Mouse (Mus musculus) lung, postnatal 14 days (tissue): Measurements from ENCODE around the gene Vps8.
"Not testable (repeated sequence)": the region's sequence is repeated elsewhere in the genome, so short reads cannot be mapped to it uniquely, and the experiment has no call there.

Source experiments
- DNase-seq: peaks from one replicate; pipeline ENCODE4 v3.0.0; 2021

Gene Vps8

DNA sequence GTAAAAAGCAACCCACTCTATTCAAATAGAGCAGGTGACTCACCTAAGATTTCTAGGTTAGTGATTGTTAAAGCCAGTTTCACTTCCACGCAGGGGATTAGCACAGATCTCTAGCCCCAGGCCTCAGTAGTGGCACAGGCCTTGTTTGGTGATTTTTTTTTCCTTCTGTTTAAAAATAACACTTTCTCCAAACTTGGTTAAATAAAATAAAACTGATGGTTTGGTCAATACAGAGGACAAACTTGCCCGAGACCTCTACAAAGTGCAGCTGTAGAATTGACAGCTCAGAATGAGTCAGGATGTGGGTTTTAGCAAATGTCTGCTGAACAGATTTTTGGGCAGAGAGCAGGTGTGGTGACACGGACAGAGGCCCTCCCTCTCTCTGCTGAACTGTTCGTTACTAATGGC, 208.9 kb downstream of the Vps8 start:
- DNase-seq = no peak

DNA sequence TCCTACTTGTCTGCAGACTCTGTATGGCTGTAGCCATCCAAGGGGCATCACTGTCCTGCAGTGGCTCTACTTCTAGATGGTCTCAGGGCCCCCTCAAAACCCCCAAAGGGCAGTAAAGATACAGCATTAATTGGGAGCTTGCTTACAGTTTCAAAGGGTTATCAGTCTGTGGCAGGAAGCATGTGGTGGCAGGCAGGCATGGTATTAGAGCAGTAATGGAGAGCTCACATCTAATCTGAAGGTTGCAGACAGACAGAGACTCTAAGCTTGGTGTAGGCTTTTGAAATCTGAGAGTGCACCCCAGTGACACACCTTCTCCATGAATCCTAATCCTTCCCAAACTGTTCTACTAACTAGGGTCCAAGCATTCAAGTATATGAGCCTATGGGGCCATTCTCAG, 211.5 kb downstream of the Vps8 start:
- DNase-seq = no peak

DNA sequence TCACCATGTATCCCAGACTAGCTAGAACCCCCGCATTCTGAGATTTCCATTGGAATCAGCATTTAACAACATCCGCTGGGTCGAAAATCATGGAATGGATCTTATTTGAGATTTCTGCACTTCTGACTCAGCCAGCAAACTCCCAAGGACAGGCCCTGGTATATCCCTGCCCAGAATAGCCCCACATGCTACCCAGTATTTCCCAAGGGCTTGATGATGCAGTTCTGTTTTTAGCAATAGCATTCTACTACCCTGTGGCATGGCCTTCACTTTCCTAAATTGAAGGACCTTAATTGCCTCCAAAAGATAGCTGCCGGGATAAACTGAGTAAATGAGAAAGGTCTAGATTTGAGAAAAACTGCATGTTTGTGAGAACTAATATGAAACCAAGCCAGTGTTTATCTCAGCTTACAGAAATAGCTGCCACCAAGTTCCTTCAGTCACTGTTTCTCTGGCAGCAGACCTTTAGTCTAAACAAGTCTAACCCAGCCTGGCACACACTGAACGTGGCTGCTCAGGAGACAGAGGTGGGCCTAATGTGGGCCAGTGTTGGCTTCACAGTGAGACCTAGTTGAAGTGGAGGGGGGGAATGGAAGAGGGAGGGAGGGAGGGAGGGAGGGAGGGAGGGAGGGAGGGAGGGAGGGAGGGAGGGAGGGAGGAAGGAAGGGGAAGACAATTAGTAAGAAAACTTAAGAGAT, 213.4 kb downstream of the Vps8 start:
- peak; percentile 15 for DNase-seq

DNA sequence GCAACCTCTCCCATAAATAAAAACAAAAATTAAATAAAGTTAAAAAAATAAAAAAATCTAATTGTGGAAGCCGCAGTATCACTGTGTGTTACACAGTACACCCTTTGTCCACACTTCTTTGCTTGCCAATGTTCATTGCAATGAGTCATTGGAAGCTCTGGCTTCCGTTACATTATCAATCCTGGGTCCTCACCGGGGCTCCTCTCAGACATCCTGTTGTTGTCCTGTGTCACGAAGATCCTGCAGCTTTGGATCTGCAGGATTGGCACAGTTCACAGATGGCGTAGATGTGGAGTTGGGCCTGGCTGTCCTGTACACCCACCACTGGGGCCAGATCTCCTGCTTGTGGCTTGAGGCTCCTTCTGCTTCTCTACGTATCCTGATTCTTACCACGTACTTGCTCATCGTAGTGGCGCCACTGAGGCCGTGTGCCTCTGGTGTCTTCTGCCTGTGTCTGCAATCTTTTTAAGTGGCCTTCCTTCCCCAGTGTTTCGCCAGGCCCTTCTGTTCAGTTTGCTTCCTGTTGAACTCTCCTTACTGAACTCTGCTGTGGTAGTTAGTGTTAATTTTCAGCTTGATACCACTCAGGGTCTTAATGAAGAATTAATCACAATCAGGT, 214.4 kb downstream of the Vps8 start:
- peak; percentile 15 for DNase-seq

DNA sequence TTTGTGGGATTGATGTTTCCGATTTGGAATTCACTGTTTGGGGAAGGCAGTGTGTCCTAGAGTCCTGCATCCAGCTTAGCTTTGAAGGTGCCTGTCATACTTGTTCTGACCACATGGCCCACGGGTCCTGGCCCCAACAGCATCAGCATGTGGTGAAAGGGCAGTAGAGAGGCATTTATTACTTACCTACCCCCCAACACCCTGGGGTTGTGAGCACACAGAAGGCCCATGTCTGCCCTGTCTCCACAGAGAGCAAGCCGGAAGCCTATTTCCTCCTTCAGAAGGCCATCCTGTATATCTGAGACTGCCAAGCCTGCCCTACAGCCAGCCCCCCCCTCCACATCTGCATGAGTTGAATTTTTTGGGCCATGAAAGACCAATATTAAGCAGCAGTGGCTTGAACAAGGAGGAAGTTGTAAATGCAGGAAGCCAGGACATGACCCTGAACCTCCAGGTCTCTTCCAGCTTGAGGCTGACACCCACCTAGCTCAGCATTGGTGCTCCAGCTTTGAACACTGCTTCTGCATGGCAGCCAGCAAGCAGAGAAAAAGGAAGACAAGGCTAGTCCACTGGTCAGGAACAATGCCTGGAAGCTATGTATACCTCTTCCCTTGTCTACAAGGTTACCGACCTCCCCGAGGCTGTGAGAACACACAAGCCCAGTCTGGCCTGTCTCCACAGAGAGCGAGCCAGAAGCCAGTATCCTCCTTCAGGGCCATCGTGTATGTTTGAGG, 218.0 kb downstream of the Vps8 start:
- peak; percentile 14 for DNase-seq

DNA sequence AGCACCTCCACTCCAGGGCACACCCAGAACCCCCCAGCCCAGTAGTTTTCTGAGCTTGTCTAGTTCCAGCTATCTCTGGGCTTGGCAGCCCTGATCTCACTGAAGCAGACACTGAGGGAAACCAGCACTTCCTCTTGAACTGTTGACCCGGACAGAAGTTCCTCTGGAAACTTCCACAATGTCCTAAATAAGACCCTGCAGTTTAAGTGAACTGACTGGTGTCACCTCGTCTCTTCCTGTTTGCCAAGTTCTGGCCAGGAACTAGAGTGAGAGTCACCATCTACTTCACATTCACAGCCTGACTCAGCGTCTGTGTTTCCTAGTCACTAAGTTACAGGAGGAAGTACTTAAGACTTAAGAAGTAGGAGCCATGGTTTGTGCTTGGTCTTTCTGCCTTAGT, 219.0 kb downstream of the Vps8 start:
- DNase-seq = peak; percentile 19

DNA sequence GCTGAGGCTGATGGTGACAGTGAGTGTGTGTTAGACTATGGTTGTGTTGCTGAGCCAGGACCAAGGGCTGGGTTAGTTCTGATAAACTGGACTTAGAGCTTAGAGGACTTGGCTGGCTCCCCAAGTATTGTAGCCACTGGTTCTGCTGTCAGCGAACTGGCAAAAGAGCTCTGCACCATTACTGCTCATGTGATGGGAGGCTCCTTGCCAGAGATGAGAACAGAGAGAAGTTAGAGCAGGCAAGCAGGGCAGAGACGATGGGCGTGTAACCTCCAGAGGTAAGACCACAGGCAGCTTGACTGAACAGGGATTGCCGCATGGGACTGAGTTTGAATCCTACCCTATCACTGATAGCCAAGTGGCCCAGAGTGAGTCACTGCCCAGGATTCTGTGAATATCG, 220.0 kb downstream of the Vps8 start:
- DNase-seq = peak; percentile 23

DNA sequence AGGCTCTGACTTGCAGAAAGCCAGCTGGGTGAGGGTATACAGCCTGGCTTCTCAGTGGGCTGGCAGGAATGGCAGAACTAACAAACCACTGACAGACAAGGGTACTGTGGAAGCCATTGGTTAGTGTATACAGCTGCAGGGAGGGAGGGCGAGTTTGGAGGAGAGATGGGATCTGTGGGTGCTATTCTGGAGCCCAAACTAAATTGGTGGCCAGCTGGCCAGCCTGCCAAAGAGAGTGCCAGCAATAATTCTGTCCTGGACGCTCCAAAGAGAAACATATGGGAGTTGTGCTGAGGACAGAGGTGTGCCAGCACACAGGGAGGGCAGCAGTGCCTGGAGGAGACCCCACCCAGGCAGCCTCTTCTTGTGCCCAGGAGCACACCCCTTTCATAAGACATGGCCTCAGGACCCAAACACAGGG, 220.7 kb downstream of the Vps8 start:
- no peak for DNase-seq

DNA sequence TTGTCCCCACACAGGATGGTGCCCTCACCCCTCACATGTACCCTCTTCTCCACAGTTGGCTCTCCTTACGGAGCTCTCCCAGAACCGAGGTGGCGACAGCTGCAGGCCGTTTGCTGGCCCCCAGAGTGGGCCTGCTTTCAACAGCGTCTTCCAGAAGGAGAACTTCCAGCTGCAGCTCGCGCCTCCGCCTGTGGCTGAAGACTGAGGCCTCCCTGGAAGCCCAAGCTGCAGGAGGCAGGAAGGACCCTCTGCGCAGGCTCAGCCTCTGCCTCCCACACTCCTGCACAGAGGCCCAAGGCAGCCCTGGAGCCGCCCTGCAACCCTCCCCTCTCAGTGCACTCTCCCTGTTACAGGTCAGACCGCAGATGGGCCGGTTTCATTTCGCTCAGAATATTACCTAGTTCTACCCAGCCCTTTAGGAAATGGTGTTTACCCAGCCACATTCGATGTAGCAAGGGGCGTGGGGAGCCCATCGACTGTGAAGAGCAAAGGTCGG, 221.2 kb downstream of the Vps8 start:
- DNase-seq = peak; percentile 71

DNA sequence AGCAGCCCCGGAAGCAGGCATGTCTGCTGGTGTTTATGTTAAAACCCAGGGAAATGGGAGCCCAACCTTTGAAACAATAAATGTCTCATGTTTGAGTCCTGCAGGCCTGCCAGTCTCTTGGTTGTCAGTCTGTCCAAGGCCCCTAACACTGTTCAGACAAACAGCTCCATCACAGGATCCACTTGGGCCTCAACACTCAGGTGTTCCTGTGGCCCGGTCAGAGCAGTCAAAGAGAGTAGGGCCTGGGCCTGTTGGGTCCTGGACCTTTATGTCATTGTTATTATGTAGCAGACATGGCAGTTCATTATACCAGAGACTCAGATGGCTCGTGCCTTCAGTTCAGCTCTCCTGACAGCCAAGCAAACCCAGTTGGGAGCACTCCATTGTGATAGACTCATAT, 221.7 kb downstream of the Vps8 start:
- no peak for DNase-seq

DNA sequence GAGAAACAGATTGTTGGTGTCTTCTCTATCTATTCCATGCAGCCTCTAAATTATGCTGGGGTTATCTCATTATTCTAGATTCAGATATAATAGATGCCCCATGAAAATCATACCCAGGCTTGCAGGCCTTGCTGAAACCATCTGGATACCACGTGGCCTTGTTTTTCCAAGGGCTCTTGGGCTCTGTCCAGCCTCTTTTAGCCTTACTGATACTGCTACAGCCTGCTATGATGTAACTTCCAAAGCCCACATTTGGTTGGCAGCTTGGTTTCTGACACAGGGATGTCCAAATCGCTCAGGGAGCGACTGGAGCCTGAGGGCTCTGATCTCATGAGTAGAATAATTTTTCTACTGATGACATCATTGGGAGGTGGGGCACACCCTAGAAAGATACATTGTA, 223.0 kb downstream of the Vps8 start:
- DNase-seq = peak; percentile 22

DNA sequence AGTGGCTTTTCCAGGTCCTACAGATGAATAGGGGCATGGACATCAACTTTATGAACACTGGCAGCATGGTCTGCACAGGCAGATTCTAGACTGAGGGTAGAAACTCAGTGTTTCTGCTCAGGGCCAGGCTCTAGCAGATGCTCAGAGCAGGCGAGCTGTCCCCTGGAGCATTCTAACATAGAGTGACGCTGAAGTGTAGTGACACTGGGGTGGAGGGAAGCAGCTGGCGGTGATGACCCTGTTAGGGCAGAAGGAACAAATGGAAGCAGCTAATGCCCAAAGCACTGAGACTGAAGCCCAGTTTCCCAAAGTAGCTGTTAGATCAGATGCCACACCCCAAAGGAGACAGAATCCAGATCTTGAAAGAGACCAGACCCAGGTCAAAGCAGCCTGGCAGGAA, 223.6 kb downstream of the Vps8 start:
- no peak for DNase-seq

DNA sequence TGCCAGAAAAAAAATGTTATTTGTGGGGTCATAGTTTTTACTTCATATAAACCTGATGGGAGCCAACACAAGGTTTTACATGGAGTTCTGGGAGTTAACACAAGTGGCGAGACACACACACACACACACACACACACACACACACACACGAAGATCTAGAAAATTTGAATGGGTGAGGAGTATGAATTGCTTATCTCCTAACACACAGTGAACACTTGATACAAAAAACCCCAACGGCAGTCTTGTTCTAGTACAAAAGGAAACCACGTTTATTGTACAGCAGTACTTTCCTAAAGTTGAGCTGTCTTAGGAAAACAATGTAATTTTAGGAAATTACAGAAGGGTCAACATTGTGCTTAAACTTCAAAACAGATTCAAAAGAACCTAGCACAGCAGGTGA, 225.9 kb downstream of the Vps8 start:
- DNase-seq = no peak

DNA sequence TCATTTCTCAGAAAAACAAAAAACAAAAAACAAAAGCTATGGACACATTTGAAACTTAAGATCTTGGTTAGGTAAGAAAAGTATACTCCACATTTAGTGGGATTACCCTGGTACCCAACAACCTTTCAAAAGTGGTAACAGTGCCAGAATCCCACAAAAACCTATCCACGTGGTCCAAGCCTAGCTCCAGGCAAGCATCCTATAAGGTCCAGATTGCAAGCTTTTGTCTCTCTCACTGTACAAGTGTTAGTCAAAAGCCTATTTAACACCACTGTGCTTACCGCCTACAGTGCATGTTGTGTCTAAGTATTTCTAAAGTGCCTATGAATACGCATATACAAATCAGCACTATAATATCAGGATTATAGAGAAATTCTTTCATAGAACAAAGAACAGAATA, 227.4 kb downstream of the Vps8 start:
- no peak for DNase-seq

DNA sequence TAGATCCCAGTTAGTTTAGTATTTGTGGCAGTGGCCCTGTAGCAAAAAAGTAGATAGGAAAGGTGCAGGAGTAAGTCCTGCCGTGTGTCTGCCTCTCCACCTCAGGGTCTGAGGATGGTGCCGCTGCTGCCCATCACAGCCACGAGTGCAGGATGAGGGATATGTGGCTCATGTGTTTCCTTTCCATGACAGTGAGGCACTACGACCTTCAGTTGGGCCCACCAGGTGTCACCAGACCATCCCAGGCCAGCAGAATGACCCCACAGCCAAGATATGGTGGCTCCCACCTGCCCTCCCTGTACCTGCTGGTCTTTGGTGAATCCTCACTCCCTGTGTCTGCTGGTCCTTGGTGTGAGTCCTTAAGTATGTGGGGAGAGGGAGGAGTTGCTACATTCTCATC, 228.2 kb downstream of the Vps8 start:
- no peak for DNase-seq

DNA sequence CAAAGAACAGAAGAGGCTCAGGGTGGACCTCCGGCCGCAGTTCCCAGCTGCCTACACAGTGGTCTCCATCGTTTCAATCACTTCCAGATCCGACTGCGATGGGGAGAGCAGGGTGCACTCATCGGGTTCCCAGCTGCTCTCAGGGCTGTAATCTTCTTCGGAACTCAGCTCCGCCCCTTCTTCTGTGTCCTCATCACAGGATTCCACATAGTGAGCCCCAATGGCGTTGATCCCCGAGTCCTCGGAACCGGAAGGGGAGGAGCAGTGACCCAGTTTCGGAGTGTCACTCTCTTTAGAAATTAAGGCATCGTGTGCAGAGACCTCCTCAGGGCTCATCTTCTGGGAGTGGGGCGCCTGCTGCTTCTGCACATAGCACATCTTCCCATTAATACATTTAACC, 230.2 kb downstream of the Vps8 start:
- no peak for DNase-seq

DNA sequence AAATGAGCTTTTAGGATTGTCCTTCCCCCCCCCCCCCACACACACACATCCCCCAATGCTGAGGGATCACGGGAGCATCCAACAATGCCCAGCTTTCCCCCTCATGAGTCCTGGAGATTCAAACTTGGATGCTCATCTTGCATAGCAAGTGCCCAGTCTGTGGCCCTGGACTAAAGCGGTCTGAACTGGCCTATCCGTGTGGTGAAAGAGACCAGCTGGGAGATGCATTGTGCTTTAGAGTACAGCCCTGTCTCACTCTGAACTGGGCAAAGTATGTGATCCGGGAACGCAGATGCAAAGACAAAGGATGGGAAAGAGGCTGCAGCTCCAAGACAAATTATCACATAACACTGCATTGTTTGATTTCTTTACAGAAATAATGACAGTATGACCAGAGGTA, 231.5 kb downstream of the Vps8 start:
- DNase-seq = no peak

DNA sequence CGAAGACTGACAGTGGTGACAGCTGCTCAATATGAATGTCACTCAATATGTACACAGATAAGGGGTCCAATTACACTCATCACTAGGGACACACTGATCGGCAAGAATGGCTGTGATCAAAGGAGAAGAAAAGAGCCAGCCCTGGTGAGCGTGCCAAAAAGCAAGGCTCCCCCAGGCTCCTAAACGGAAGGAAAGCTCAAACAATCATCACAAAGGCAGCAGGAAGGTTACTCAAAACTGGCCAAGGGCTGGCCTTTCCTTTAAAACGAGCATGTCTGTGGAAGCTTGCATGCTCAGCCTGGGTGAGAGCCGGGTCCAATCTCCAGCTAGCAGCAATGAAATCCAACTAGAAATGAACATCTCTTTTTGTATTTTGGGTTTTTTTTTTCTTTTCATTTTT, 232.4 kb downstream of the Vps8 start:
- DNase-seq = peak; percentile 33

DNA sequence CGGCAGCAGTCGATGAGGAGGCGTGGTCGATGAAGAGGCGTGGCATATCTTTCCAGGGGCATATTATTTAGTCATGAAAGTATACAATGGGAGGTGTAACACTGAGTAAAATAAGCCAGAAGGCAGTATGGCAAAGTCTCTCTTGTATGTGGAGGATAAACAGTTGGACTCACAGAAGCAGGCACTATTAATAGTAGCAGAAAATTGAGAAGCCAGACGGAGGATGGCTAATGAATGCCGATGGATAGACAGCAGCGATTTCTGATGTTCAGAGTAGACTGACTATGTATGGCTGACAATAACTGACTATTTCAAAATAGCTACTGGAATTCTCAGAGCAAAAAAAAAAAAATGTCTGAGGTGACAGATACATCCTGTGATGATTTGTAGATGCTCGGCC, 233.0 kb downstream of the Vps8 start:
- DNase-seq = no peak

DNA sequence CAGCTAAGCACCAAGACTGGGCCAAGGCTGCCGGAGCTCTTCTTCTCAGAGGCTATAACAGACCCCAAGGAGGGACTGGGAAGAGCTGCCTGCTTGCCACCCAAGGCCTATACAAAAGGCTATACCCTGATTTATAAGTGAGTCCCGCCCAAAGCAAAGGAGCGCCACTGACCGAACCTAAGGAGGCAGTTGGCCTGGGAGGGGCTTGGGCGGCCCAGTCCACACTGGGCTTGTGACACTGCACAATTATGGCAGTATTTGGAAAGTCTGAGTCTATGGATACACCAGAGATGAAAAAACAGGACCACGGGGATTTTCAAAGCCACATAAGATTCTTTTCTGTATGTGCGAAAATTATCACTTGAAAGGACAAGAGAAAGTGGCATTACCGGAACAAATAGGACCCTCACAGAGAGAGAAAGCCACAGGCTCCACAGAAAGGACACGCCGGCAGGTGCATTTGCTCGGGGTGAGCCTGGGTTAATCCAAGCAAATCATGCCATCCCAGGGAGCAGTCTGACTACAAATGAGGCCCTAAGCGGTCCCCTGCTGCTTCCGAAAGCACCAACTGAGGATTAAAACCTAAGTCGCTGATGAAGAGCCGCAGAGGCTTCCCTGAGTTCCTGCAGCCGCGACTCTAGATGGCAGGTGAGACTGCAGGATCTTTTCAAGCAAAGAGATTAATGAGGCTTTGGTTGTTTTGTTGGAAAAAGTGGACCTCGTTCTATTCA, 241.9 kb downstream of the Vps8 start:
- DNase-seq = no peak

DNA sequence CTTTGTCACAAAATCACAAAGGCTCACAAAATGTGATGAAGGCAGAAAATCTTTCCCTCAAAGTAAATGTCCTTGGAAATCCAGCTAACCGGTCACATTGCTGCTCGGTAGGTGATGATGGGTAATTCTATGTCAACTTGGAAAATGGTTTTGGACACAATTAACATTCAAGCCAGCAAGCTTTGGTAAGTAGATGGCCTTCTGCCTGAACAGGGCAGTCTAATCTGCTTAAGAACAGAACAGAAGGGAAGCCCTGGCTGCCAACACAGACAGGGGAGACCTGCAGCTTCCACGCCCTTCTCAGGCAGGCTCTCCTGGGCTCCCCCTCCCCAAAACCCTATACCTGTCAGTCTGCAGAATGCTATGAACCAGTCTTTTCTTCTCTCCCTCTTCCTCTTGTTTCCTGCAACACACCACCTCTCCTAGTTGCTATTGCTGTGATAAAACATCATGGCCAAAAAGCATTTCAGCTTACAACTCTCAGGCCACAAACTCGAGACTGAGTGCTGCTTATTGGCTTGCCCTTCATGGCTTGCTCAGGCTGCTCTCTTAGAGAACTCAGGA, 242.6 kb downstream of the Vps8 start:
- DNase-seq = no peak

DNA sequence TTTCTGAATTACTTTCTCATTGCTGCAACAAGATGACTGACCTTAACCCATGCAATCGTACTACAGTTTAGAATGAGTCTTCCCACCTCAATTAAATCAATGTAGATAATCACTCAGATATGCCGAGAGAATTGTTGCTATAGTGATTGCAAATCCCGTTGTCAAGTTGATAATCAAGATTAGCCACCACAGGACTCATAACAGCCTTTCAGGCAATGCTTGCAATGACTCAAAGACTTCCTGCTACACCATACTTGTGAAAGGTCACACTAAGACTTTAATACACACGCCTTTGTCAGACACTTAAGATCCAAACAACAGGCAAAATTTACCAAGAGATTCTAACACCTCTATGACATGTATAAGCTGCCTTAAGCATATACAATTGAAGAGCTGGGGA, 249.0 kb downstream of the Vps8 start:
- no peak for DNase-seq

DNA sequence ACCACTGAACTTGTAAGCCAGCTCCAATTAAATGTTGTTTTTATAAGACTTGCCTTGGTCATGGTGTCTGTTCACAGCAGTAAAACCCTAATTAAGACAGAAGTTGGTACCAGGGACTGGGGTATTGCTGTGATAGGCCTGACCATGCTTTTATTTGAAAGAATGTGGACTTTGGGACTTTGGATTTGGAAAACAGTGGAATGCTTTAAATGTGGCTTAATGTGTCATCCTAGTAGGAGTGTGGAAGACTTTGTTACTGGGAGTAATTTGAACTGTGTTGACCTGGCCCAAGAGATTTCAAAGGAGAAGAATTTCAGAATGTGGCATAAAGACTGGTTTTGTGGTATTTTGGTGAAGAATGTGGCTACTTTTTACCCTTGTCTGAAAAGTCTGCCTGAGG, 250.1 kb downstream of the Vps8 start:
- not testable (repeated sequence) for DNase-seq
